Mouse (Mus musculus): ENCODE measurements around the gene Rita1. TPM values are rescaled to one million over a fixed set of nuclear protein-coding genes. Genes with fewer than 3 reads are reported as not detected.
A peak's percentile ranks its signal among the peaks of the same experiment; 100 is the strongest.

Rita1 gene
- polyA plus RNA-seq, 1 experiment from 2014 or later, result 12.8 TPM

DNA sequence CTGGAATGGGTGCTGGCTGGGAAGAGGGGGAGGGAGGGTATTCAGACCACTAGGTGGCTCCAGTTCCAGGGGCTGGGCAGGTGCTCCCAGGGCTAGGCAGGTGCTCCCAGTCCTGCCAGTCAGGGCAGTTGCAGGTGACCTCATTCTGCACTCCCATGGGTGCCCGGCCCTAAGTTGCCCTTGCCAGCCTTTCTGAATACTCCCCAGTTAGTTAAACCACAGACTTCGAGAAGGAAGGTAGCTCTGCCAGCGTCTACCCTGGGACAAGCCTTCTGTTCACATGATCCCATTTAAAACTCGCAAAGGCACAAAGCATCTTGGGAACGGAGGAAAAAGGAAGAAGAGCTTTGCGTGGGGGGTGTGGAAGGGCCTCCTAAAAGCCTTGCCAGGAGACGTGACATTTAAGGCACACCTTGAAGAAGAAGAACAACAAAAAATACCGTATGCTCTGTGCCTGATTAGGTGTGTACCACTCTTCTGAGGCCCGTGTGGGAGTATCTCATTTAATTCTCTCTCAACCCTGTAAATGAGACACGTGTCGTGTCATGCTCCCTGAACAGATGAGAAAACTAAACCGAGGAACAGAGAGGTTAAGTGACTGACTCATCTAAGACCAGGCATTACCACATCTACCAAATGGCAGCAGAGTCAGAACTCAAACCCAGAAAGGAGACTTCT, 35.6 kb upstream of the Rita1 start:
- peak overlapping the region; percentile 78; the same call in 1 of the 2 replicates for H3K4me2 ChIP-seq (ENCODE audit: low read depth, low read length)
- H3K9ac ChIP-seq (ENCODE audit: low read depth, low read length), result no peak overlapping the region
- no peaks in the 10 kb centered on the region for H3K9me3 ChIP-seq (ENCODE audit: control insufficient read depth, low read length)
- 41% methylated on average over 12 of the region's 12 CpGs for WGBS
- no peak overlapping the region for H3K27ac ChIP-seq (ENCODE audit: low read length)
- peaks cover 23% of the 10 kb centered on the region for H3K27me3 ChIP-seq (replicated peaks; ENCODE audit: control insufficient read depth, insufficient read depth, low read length)
- H3K4me1 ChIP-seq (ENCODE audit: control insufficient read depth, insufficient read depth, low read length), result peaks cover 15% of the 10 kb centered on the region
- ATAC-seq, result no peak
- H3K4me3 ChIP-seq (ENCODE audit: low read length), result no peak overlapping the region
- no peaks in the 10 kb centered on the region for H3K36me3 ChIP-seq (ENCODE audit: control insufficient read depth, insufficient read depth, low read length)

DNA sequence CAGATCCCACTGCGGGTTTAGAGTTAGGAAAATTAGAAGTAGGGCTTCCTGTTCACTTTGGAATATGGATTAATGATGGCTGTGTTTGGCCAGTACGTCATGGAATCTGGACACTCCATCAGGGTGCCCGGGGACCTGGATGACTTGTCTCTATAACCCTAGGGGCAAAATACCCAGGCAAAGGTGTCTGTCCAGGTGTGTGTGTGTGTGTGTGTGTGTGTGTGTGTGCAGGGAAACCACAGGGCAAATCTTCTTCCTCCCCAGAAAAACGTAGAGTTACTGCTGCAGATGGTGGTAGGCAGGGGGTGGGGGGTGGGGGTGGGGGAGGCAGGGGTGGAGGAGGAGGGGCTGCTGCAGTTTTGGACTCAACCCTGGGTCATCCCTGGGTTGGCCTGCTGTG, 35.0 kb upstream of the Rita1 start:
- H3K4me3 ChIP-seq (ENCODE audit: low read length), result no peak overlapping the region
- WGBS, result 58% methylated on average over 4 of the region's 4 CpGs
- no peaks in the 10 kb centered on the region for H3K9me3 ChIP-seq (ENCODE audit: control insufficient read depth, low read length)
- no peak for ATAC-seq
- peaks cover 23% of the 10 kb centered on the region for H3K27me3 ChIP-seq (replicated peaks; ENCODE audit: control insufficient read depth, insufficient read depth, low read length)
- no peak overlapping the region for H3K4me2 ChIP-seq (ENCODE audit: low read depth, low read length)
- peaks cover 15% of the 10 kb centered on the region for H3K4me1 ChIP-seq (ENCODE audit: control insufficient read depth, insufficient read depth, low read length)
- no peak overlapping the region for H3K27ac ChIP-seq (ENCODE audit: low read length)
- no peaks in the 10 kb centered on the region for H3K36me3 ChIP-seq (ENCODE audit: control insufficient read depth, insufficient read depth, low read length)
- no peak overlapping the region for H3K9ac ChIP-seq (ENCODE audit: low read depth, low read length)

DNA sequence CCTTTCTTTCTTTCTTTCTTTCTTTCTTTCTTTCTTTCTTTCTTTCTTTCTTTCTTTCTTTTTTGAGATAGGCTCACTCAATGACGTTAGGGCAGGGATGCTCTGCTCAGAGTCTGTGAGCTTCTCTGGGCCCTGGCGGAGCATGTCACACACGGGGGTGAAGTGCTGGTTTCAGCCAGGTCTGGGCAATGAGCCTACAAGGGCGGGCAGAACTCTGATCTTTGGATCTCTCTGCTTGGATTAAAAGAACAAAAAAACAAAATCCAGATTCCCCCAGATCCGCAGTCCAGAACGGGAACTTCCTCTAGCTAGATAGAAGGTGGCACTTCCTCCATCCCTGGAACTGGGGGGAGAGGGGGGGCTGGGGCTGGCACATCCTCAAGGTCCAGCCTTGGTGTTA, 33.5 kb upstream of the Rita1 start:
- H3K4me1 ChIP-seq (ENCODE audit: control insufficient read depth, insufficient read depth, low read length), result peaks cover 12% of the 10 kb centered on the region
- WGBS, result 51% methylated on average over 6 of the region's 6 CpGs

DNA sequence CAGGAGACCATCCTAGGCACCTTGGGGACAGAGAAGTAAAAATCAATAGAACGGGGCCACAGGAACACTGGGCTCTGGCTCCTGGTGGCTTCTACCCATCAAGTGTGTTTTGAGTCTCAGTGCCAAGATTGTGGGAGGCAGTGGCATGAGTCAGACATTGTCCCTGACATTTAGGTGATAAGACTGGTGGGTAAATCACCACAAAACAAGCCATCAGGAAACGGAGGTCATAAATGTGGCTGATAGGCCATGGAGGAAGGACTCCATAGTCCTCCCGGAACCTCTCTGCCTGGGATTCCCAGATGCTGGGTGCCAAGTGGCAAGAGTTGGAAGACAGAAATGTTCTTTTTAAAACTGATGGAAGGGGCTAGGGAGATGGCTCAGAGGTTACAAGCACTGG, 31.8 kb upstream of the Rita1 start:
- H3K9ac ChIP-seq (ENCODE audit: low read depth, low read length), result no peak overlapping the region
- no peaks in the 10 kb centered on the region for H3K36me3 ChIP-seq (ENCODE audit: control insufficient read depth, insufficient read depth, low read length)
- peaks cover 9% of the 10 kb centered on the region for H3K4me1 ChIP-seq (ENCODE audit: control insufficient read depth, insufficient read depth, low read length)
- peaks cover 14% of the 10 kb centered on the region for H3K27me3 ChIP-seq (replicated peaks; ENCODE audit: control insufficient read depth, insufficient read depth, low read length)
- H3K27ac ChIP-seq (ENCODE audit: low read length), result no peak overlapping the region
- H3K4me2 ChIP-seq (ENCODE audit: low read depth, low read length), result no peak overlapping the region
- H3K9me3 ChIP-seq (ENCODE audit: control insufficient read depth, low read length), result no peaks in the 10 kb centered on the region
- no peak for ATAC-seq
- no peak overlapping the region for H3K4me3 ChIP-seq (ENCODE audit: low read length)
- 76% methylated on average over 3 of the region's 3 CpGs for WGBS

More for the DNA sequence above, 33.5 kb upstream of the Rita1 start:
- Histone ChIP-seq H3K4me2 (ENCODE audit: low read depth, low read length) (no peak overlapping the region), H3K9ac (ENCODE audit: low read depth, low read length) (no peak overlapping the region), H3K4me3 (ENCODE audit: low read length) (no peak overlapping the region), H3K27me3 (replicated peaks; ENCODE audit: control insufficient read depth, insufficient read depth, low read length) (peaks cover 23% of the 10 kb centered on the region), H3K9me3 (ENCODE audit: control insufficient read depth, low read length) (no peaks in the 10 kb centered on the region), H3K27ac (ENCODE audit: low read length) (no peak overlapping the region), H3K36me3 (ENCODE audit: control insufficient read depth, insufficient read depth, low read length) (no peaks in the 10 kb centered on the region)
- ATAC-seq, result no peak

DNA sequence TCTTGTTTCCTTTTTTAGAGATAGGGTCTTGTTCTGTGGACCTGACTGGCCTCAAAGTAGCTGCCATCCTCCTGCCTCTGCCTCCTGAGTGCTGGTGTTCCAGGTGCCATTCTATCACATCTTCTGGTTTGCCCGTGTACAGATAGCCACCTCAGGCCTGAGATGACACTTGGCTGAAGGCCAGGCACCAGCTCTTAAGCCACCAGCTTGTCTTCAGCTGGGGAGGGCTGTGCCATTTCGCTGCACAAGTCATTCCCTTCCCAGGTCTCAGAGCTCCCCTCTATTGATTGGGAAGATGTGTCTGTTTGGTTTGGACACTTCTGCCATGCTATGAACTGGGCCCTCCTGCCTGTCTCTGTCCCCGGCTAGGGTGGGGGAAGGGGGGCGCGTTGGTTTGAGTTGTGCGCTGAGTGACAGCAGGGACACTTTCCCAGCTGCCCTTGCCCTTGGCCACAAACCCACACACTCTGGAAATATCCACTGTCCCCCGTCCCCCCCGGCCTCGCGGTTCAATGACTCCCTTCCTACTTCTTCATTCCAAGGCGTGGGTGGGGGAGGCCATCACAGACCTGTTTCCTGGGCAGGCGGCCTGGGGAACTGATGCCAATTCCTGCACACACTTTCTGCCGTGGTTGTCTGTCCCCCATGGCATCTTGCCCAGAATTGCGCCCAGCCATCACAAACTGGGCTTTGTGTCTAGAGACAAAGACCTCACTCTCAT, 31.1 kb upstream of the Rita1 start:
- peaks cover 7% of the 10 kb centered on the region for H3K27me3 ChIP-seq (replicated peaks; ENCODE audit: control insufficient read depth, insufficient read depth, low read length)
- H3K4me1 ChIP-seq (ENCODE audit: control insufficient read depth, insufficient read depth, low read length), result peaks cover 2% of the 10 kb centered on the region
- H3K27ac ChIP-seq (ENCODE audit: low read length), result no peak overlapping the region
- H3K36me3 ChIP-seq (ENCODE audit: control insufficient read depth, insufficient read depth, low read length), result no peaks in the 10 kb centered on the region
- no peak for ATAC-seq
- 66% methylated on average over 14 of the region's 14 CpGs for WGBS
- H3K4me3 ChIP-seq (ENCODE audit: low read length), result no peak overlapping the region
- H3K9me3 ChIP-seq (ENCODE audit: control insufficient read depth, low read length), result no peaks in the 10 kb centered on the region
- no peak overlapping the region for H3K9ac ChIP-seq (ENCODE audit: low read depth, low read length)
- no peak overlapping the region for H3K4me2 ChIP-seq (ENCODE audit: low read depth, low read length)

DNA sequence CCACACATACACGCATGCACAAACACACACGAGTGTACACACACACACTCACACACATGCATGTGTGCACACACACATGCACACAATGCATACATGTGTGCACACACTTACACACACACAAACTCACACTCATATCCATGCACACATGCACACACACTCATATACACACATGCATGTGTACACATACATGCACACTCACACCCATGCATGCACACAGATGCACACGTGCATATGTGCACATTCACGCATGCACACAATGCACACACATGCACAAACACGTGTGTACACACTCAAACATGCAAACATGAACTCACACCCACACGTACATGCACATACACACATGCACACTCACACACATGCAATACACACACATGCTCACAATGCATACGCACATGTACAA, 27.7 kb upstream of the Rita1 start:
- H3K4me1 ChIP-seq (ENCODE audit: control insufficient read depth, insufficient read depth, low read length), result no peaks in the 10 kb centered on the region
- H3K4me2 ChIP-seq (ENCODE audit: low read depth, low read length), result no peak overlapping the region
- H3K36me3 ChIP-seq (ENCODE audit: control insufficient read depth, insufficient read depth, low read length), result no peaks in the 10 kb centered on the region
- 88% methylated on average over 7 of the region's 7 CpGs for WGBS
- H3K9ac ChIP-seq (ENCODE audit: low read depth, low read length), result no peak overlapping the region
- no peak overlapping the region for H3K27ac ChIP-seq (ENCODE audit: low read length)
- ATAC-seq, result no peak
- H3K4me3 ChIP-seq (ENCODE audit: low read length), result no peak overlapping the region
- no peaks in the 10 kb centered on the region for H3K9me3 ChIP-seq (ENCODE audit: control insufficient read depth, low read length)
- no peaks in the 10 kb centered on the region for H3K27me3 ChIP-seq (replicated peaks; ENCODE audit: control insufficient read depth, insufficient read depth, low read length)

DNA sequence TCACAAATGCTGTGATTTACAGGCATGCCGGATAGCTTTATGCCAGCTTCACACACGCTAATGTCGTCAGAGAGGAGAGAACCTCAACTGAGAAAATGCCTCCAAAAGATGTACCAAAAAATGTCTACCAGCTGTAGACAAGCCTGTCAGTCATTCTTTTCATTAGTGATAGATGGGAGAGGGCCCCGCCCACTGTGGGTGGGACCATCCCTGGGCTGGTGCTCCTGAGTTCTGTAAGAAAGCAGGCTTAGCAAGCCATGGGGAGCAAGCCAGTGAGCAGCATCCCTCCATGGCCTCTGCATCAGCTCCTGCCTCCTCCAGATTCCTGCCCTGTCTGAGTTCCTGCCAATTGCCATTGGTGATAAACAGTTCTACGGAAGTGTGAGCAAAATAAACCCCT, 23.2 kb upstream of the Rita1 start:
- WGBS, result 73% methylated on average over 5 of the region's 5 CpGs

DNA sequence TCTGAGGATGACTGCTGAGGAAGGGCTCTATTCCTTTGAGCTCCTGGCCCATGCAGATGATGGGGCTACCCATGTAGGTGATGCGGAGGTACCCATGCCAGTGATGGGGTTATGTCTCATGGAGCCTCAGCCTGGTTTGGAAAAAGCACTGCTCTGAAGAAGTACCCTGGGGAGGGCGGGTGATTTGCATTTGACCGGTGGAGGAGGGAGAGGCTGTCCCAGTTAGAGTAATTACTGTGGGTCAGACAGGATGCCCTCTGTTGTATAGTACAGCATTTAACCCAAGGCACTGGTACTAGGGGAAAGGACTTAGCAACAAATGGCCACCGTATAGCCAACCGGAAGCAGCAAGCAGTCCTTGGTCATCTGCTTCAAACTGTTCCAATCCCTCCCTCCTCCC, 22.5 kb upstream of the Rita1 start:
- H3K4me3 ChIP-seq (ENCODE audit: low read length), result no peak overlapping the region
- H3K9me3 ChIP-seq (ENCODE audit: control insufficient read depth, low read length), result no peaks in the 10 kb centered on the region
- H3K36me3 ChIP-seq (ENCODE audit: control insufficient read depth, insufficient read depth, low read length), result no peaks in the 10 kb centered on the region
- H3K4me2 ChIP-seq (ENCODE audit: low read depth, low read length), result no peak overlapping the region
- ATAC-seq, result no peak
- H3K9ac ChIP-seq (ENCODE audit: low read depth, low read length), result no peak overlapping the region
- 0 out of 2 replicates have a peak, but pooled peaks cover 6% of the 10 kb centered on the region for H3K27me3 ChIP-seq (replicated peaks; ENCODE audit: control insufficient read depth, insufficient read depth, low read length)
- 50% methylated on average over 5 of the region's 5 CpGs for WGBS
- no peaks in the 10 kb centered on the region for H3K4me1 ChIP-seq (ENCODE audit: control insufficient read depth, insufficient read depth, low read length)
- no peak overlapping the region for H3K27ac ChIP-seq (ENCODE audit: low read length)

More for the DNA sequence above, 23.2 kb upstream of the Rita1 start:
- H3K4me2 ChIP-seq (ENCODE audit: low read depth, low read length), result no peak overlapping the region
- H3K36me3 ChIP-seq (ENCODE audit: control insufficient read depth, insufficient read depth, low read length), result no peaks in the 10 kb centered on the region
- no peak overlapping the region for H3K27ac ChIP-seq (ENCODE audit: low read length)
- H3K27me3 ChIP-seq (replicated peaks; ENCODE audit: control insufficient read depth, insufficient read depth, low read length), result no peaks in the 10 kb centered on the region
- no peaks in the 10 kb centered on the region for H3K4me1 ChIP-seq (ENCODE audit: control insufficient read depth, insufficient read depth, low read length)
- H3K4me3 ChIP-seq (ENCODE audit: low read length), result no peak overlapping the region
- no peaks in the 10 kb centered on the region for H3K9me3 ChIP-seq (ENCODE audit: control insufficient read depth, low read length)
- no peak overlapping the region for H3K9ac ChIP-seq (ENCODE audit: low read depth, low read length)
- no peak for ATAC-seq

DNA sequence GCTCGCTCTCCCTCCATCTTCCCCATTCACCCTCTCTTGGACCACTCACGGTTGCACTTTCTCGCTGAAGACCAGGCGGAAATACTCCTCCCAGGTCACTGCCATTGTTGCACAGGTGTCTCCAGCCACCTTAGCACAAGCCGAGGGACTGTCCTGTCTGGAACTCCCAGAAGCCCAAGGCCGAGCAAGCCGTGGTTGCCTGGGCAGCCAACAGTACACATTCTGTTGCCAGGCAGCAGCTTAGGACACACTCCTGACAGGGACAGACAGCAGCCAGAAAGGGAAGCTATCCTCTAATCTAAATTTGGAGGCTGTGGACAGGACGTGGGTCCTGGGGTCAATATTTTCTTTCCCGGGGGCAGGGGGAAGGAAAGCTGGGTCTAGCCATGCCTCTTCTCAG, 21.7 kb upstream of the Rita1 start, which contains the start of gene Cfap73:
Gene Cfap73 (minus strand): TSS at position 105 of the 400 bp plus-strand sequence.
- 41% methylated on average over 9 of the region's 9 CpGs for WGBS
- Histone ChIP-seq H3K4me2 (ENCODE audit: low read depth, low read length) (no peak within 1 kb of the TSS), H3K9me3 (ENCODE audit: control insufficient read depth, low read length) (no peaks in the 10 kb centered on the region), H3K4me1 (ENCODE audit: control insufficient read depth, insufficient read depth, low read length) (no peaks in the 10 kb centered on the region), H3K27me3 (replicated peaks; ENCODE audit: control insufficient read depth, insufficient read depth, low read length) (0 out of 2 replicates have a peak, but pooled peaks cover 7% of the 10 kb centered on the region), H3K4me3 (ENCODE audit: low read length) (no peak within 1 kb of the TSS), H3K36me3 (ENCODE audit: control insufficient read depth, insufficient read depth, low read length) (no peaks in the 10 kb centered on the region), H3K27ac (ENCODE audit: low read length) (no peak within 1 kb of the TSS), H3K9ac (ENCODE audit: low read depth, low read length) (no peak within 1 kb of the TSS)
- ATAC-seq, result no peak

All from intestine, embryonic 16.5 days (tissue).